Mouse (Mus musculus) adrenal gland, adult 10 weeks (tissue): ENCODE measurements around the gene Zfp945. TPM values are rescaled to one million over a fixed set of nuclear protein-coding genes. Genes with fewer than 3 reads are reported as not detected.

ENCODE experiments used
- polyA plus RNA-seq: library from polyadenylated mRNA; stranded (reverse); fragments of 350-450 nt; fragmentation: Illumina TruSeq; extraction: RNeasy Lipid Tissue Mini Kit (QIAGEN cat#74804); gene quantifications from one replicate; pipeline ENCODE4 v1.2.3, GENCODE M21; 2014; ENCODE audit warnings: low read depth, low replicate concordance

Gene Zfp945
- 50.3 TPM for polyA plus RNA-seq

GRCm38 (mm10) chr17:22866845-22867481 is at the start of gene Zfp945:
Gene Zfp945 (minus strand): TSS chr17:22867134.

Other genes with a start within 250 kb of the Zfp945 start
- not detected for gene Vmn2r113, start 75.8 kb upstream of the Zfp945 start, polyA plus RNA-seq
- gene Vmn2r-ps130, start 194.0 kb upstream of the Zfp945 start, polyA plus RNA-seq: not detected